Mouse (Mus musculus) limb, embryonic 13.5 days (tissue): ENCODE measurements around the gene Armc5. TPM values are rescaled to one million over a fixed set of nuclear protein-coding genes. Genes with fewer than 3 reads are reported as not detected.

Experiments
- ATAC-seq: fragments of 200-750 bp; cut with Nextera tagmentation; 2 replicates; pipeline ENCODE4 v1.8.0; 2017; ENCODE audit warnings: low read depth, moderate number of reproducible peaks, moderate TSS enrichment; ENCODE audit not compliant: low FRiP score
- H3K27ac ChIP-seq: fragments of 300-500 bp; sonication (generic); 2 replicates; pipeline ENCODE4 v1.5.1; 2015; ENCODE audit warnings: inconsistent platforms, mild to moderate bottlenecking, moderate library complexity
- H3K27me3 ChIP-seq: fragments of 300-500 bp; sonication (generic); 2 replicates; pipeline ENCODE4 v1.6.1; 2015; ENCODE audit warnings: mild to moderate bottlenecking, inconsistent platforms
- H3K36me3 ChIP-seq: fragments of 300-500 bp; sonication (generic); 2 replicates; pipeline ENCODE4 v1.6.1; 2015; ENCODE audit warnings: inconsistent platforms, mild to moderate bottlenecking, moderate library complexity
- H3K4me1 ChIP-seq: fragments of 300-500 bp; sonication (generic); 2 replicates; pipeline ENCODE4 v1.6.1; 2015; ENCODE audit warnings: inconsistent platforms
- H3K4me2 ChIP-seq: fragments of 300-500 bp; sonication (generic); replicated peaks from 2 replicates; pipeline ENCODE4 v1.6.1; 2015; ENCODE audit warnings: inconsistent platforms, mild to moderate bottlenecking, moderate library complexity
- H3K4me3 ChIP-seq: fragments of 300-500 bp; sonication (generic); 2 replicates; pipeline ENCODE4 v1.5.1; 2015; ENCODE audit warnings: moderate library complexity, mild to moderate bottlenecking, inconsistent platforms
- H3K9ac ChIP-seq: fragments of 300-500 bp; sonication (generic); 2 replicates; pipeline ENCODE4 v1.6.1; 2015; ENCODE audit warnings: mild to moderate bottlenecking, inconsistent platforms
- H3K9me3 ChIP-seq: fragments of 300-500 bp; sonication (generic); 2 replicates; pipeline ENCODE4 v1.6.1; 2016; ENCODE audit warnings: inconsistent platforms
- WGBS: fragments of 180-500 bp; shearing (Covaris S2); methylation state at CpG from one replicate; pipeline ENCODE4 v1.1.7; 2015; 5-methylcytosine and 5-hydroxymethylcytosine counted together
- polyA plus RNA-seq: library from polyadenylated mRNA; unstranded; fragments of >200 nt; fragmentation: Nextera tagmentation; extraction: Ambion mirVana; gene quantifications from 2 replicates; pipeline ENCODE4 v1.2.1, GENCODE M21; 2015

The Armc5 gene
- polyA plus RNA-seq, result 16.6 and 18.5 TPM in 2 replicates

- Histone ChIP-seq H3K4me1 (peaks cover 30% of the 10 kb centered on the region), H3K27ac (peak within 1 kb of the TSS; percentile 95), H3K9me3 (no peaks in the 10 kb centered on the region), H3K27me3 (no peaks in the 10 kb centered on the region), H3K4me3 (peak within 1 kb of the TSS; percentile 75), H3K36me3 (peaks cover 26% of the 10 kb centered on the region), H3K9ac (peak within 1 kb of the TSS; percentile 82), H3K4me2 (peak within 1 kb of the TSS; percentile 78)
- 0 out of 2 replicates have a peak, but pooled peaks have one; percentile 12 for ATAC-seq
- 26% methylated on average over 37 of the region's 37 CpGs for WGBS
Measured at GRCm38 (mm10) chr7:128236856-128237592, at the start of gene Armc5. Gene Armc5 (plus strand): TSS chr7:128237342.

- Histone ChIP-seq H3K36me3 (no peaks in the 10 kb centered on the region), H3K4me1 (no peaks in the 10 kb centered on the region), H3K4me2 (no peak overlapping the region), H3K4me3 (no peak overlapping the region), H3K27me3 (no peaks in the 10 kb centered on the region), H3K27ac (no peak overlapping the region), H3K9ac (no peak overlapping the region), H3K9me3 (no peaks in the 10 kb centered on the region)
- no peak for ATAC-seq
- WGBS, result 86% methylated on average over 9 of the region's 9 CpGs
Measured at GRCm38 (mm10) chr7:128201607-128202006, 35.5 kb upstream of the Armc5 start.

GRCm38 (mm10) chr7:128203071-128203470, 34.1 kb upstream of the Armc5 start:
- no peak overlapping the region for H3K4me2 ChIP-seq
- no peaks in the 10 kb centered on the region for H3K36me3 ChIP-seq
- ATAC-seq, result no peak
- no peak overlapping the region for H3K4me3 ChIP-seq
- H3K9ac ChIP-seq, result no peak overlapping the region
- no peak overlapping the region for H3K27ac ChIP-seq
- no peaks in the 10 kb centered on the region for H3K4me1 ChIP-seq
- no peaks in the 10 kb centered on the region for H3K27me3 ChIP-seq
- WGBS, result 89% methylated on average over 9 of the region's 9 CpGs
- H3K9me3 ChIP-seq, result no peaks in the 10 kb centered on the region

- H3K9ac ChIP-seq, result no peak overlapping the region
- H3K4me1 ChIP-seq, result no peaks in the 10 kb centered on the region
- no peaks in the 10 kb centered on the region for H3K27me3 ChIP-seq
- no peak for ATAC-seq
- H3K36me3 ChIP-seq, result no peaks in the 10 kb centered on the region
- H3K4me3 ChIP-seq, result no peak overlapping the region
- no peaks in the 10 kb centered on the region for H3K9me3 ChIP-seq
- no peak overlapping the region for H3K27ac ChIP-seq
- 80% methylated on average over 8 of the region's 8 CpGs for WGBS
- no peak overlapping the region for H3K4me2 ChIP-seq
Measured at GRCm38 (mm10) chr7:128204179-128204578, 33.0 kb upstream of the Armc5 start.

- no peak overlapping the region for H3K27ac ChIP-seq
- H3K36me3 ChIP-seq, result no peaks in the 10 kb centered on the region
- H3K9ac ChIP-seq, result no peak overlapping the region
- H3K4me3 ChIP-seq, result no peak overlapping the region
- H3K4me1 ChIP-seq, result no peaks in the 10 kb centered on the region
- H3K27me3 ChIP-seq, result no peaks in the 10 kb centered on the region
- no peaks in the 10 kb centered on the region for H3K9me3 ChIP-seq
- no peak overlapping the region for H3K4me2 ChIP-seq
- WGBS, result 83% methylated on average over 18 of the region's 18 CpGs
- ATAC-seq, result no peak
Measured at GRCm38 (mm10) chr7:128205695-128206094, 31.4 kb upstream of the Armc5 start.

- Histone ChIP-seq H3K4me1 (no peaks in the 10 kb centered on the region), H3K4me2 (no peak within 1 kb of the TSS), H3K4me3 (no peak within 1 kb of the TSS), H3K27me3 (no peaks in the 10 kb centered on the region), H3K9me3 (no peaks in the 10 kb centered on the region), H3K27ac (no peak within 1 kb of the TSS), H3K36me3 (no peaks in the 10 kb centered on the region), H3K9ac (no peak within 1 kb of the TSS)
- WGBS, result 81% methylated on average over 6 of the region's 6 CpGs
- no peak for ATAC-seq
Measured at GRCm38 (mm10) chr7:128206152-128206551, 31.0 kb upstream of the Armc5 start, which contains the start of gene Cox6a2. Gene Cox6a2 (minus strand): TSS chr7:128206387.

GRCm38 (mm10) chr7:128208187-128208586, 29.0 kb upstream of the Armc5 start:
- Histone ChIP-seq H3K9ac (no peak overlapping the region), H3K36me3 (no peaks in the 10 kb centered on the region), H3K4me3 (no peak overlapping the region), H3K9me3 (no peaks in the 10 kb centered on the region), H3K4me1 (no peaks in the 10 kb centered on the region), H3K27me3 (no peaks in the 10 kb centered on the region), H3K27ac (no peak overlapping the region), H3K4me2 (no peak overlapping the region)
- WGBS, result 6% methylated on average over 4 of the region's 4 CpGs
- ATAC-seq, result no peak; the same call in 1 of the 2 replicates

GRCm38 (mm10) chr7:128209826-128210225, 27.3 kb upstream of the Armc5 start:
- no peaks in the 10 kb centered on the region for H3K27me3 ChIP-seq
- H3K4me1 ChIP-seq, result no peaks in the 10 kb centered on the region
- H3K27ac ChIP-seq, result no peak overlapping the region
- ATAC-seq, result no peak
- no peaks in the 10 kb centered on the region for H3K9me3 ChIP-seq
- H3K4me3 ChIP-seq, result no peak overlapping the region
- 63% methylated on average over 3 of the region's 3 CpGs for WGBS
- H3K9ac ChIP-seq, result no peak overlapping the region
- H3K36me3 ChIP-seq, result no peaks in the 10 kb centered on the region
- H3K4me2 ChIP-seq, result no peak overlapping the region

GRCm38 (mm10) chr7:128219952-128220351, 17.2 kb upstream of the Armc5 start:
- Histone ChIP-seq H3K4me2 (no peak overlapping the region), H3K9me3 (no peaks in the 10 kb centered on the region), H3K9ac (no peak overlapping the region), H3K36me3 (no peaks in the 10 kb centered on the region), H3K4me1 (no peaks in the 10 kb centered on the region), H3K4me3 (no peak overlapping the region), H3K27me3 (no peaks in the 10 kb centered on the region), H3K27ac (no peak overlapping the region)
- ATAC-seq, result no peak
- WGBS, result 85% methylated on average over 4 of the region's 4 CpGs

- no peak overlapping the region for H3K27ac ChIP-seq
- 91% methylated on average over 3 of the region's 3 CpGs for WGBS
- H3K4me2 ChIP-seq, result no peak overlapping the region
- H3K4me1 ChIP-seq, result no peaks in the 10 kb centered on the region
- no peak overlapping the region for H3K4me3 ChIP-seq
- H3K9ac ChIP-seq, result no peak overlapping the region
- no peaks in the 10 kb centered on the region for H3K36me3 ChIP-seq
- no peak for ATAC-seq
- no peaks in the 10 kb centered on the region for H3K9me3 ChIP-seq
- H3K27me3 ChIP-seq, result no peaks in the 10 kb centered on the region
Measured at GRCm38 (mm10) chr7:128220936-128221335, 16.2 kb upstream of the Armc5 start.

- 40% methylated on average over 8 of the region's 8 CpGs for whole genome bisulfite sequencing
- H3K27ac ChIP-seq, result no peak overlapping the region
- H3K4me2 ChIP-seq, result no peak overlapping the region
Measured at GRCm38 (mm10) chr7:128231741-128232140, 5.4 kb upstream of the Armc5 start.

GRCm38 (mm10) chr7:128234796-128235195, 2.3 kb upstream of the Armc5 start:
- WGBS, result 83% methylated on average over 2 of the region's 2 CpGs
- Histone ChIP-seq H3K9me3 (no peaks in the 10 kb centered on the region), H3K4me1 (peaks cover 27% of the 10 kb centered on the region), H3K36me3 (peaks cover 4% of the 10 kb centered on the region), H3K27ac (no peak overlapping the region), H3K9ac (no peak overlapping the region), H3K27me3 (no peaks in the 10 kb centered on the region), H3K4me2 (no peak overlapping the region), H3K4me3 (no peak overlapping the region)
- ATAC-seq, result no peak

More at GRCm38 (mm10) chr7:128231741-128232140, 5.4 kb upstream of the Armc5 start:
- H3K4me1 ChIP-seq, result peaks cover 14% of the 10 kb centered on the region
- no peaks in the 10 kb centered on the region for H3K9me3 ChIP-seq
- H3K9ac ChIP-seq, result no peak overlapping the region
- no peak for ATAC-seq
- H3K4me3 ChIP-seq, result no peak overlapping the region
- peaks cover 4% of the 10 kb centered on the region for H3K36me3 ChIP-seq
- H3K27me3 ChIP-seq, result no peaks in the 10 kb centered on the region

GRCm38 (mm10) chr7:128235481-128235880, 1.7 kb upstream of the Armc5 start:
- Histone ChIP-seq H3K9ac (no peak overlapping the region), H3K36me3 (peaks cover 11% of the 10 kb centered on the region), H3K9me3 (no peaks in the 10 kb centered on the region), H3K4me1 (peaks cover 29% of the 10 kb centered on the region), H3K27me3 (no peaks in the 10 kb centered on the region), H3K4me2 (no peak overlapping the region), H3K4me3 (no peak overlapping the region), H3K27ac (no peak overlapping the region)
- 93% methylated on average over 1 of the region's 1 CpGs for WGBS
- no peak for ATAC-seq
